Mouse (Mus musculus) midbrain, embryonic 15.5 days (tissue): ENCODE measurements around the gene Ccdc173. TPM values are rescaled to one million over a fixed set of nuclear protein-coding genes. Genes with fewer than 3 reads are reported as not detected.

Experiments used
- ATAC-seq: fragments of 200-750 bp; cut with Nextera tagmentation; replicated peaks from 2 replicates; pipeline ENCODE4 v1.8.0; 2017; ENCODE audit warnings: moderate TSS enrichment
- H3K27ac ChIP-seq: fragments of 300-500 bp; sonication (generic); 2 replicates; pipeline ENCODE4 v1.5.1; 2015; ENCODE audit warnings: mild to moderate bottlenecking, inconsistent platforms
- H3K27me3 ChIP-seq: fragments of 300-500 bp; sonication (generic); replicated peaks from 2 replicates; pipeline ENCODE4 v1.6.1; 2015; ENCODE audit warnings: inconsistent platforms
- H3K36me3 ChIP-seq: fragments of 300-500 bp; sonication (generic); replicated peaks from 2 replicates; pipeline ENCODE4 v1.6.1; 2015; ENCODE audit warnings: inconsistent platforms
- H3K4me1 ChIP-seq: fragments of 300-500 bp; sonication (generic); 2 replicates; pipeline ENCODE4 v1.6.1; 2015; ENCODE audit warnings: inconsistent platforms
- H3K4me2 ChIP-seq: fragments of 300-500 bp; sonication (generic); 2 replicates; pipeline ENCODE4 v1.6.1; 2015; ENCODE audit warnings: inconsistent platforms, mild to moderate bottlenecking, moderate library complexity
- H3K4me3 ChIP-seq: fragments of 300-500 bp; sonication (generic); 2 replicates; pipeline ENCODE4 v1.5.1; 2015; ENCODE audit warnings: mild to moderate bottlenecking, inconsistent platforms
- H3K9ac ChIP-seq: fragments of 300-500 bp; sonication (generic); 2 replicates; pipeline ENCODE4 v1.6.1; 2015; ENCODE audit warnings: mild to moderate bottlenecking, inconsistent platforms
- H3K9me3 ChIP-seq: fragments of 300-500 bp; sonication (generic); 2 replicates; pipeline ENCODE4 v1.6.1; 2016; ENCODE audit warnings: inconsistent platforms
- WGBS: fragments of 180-500 bp; shearing (Covaris S2); methylation state at CpG from one replicate; pipeline ENCODE4 v1.1.7; 2015; ENCODE audit warnings: mixed read lengths; 5-methylcytosine and 5-hydroxymethylcytosine counted together
- polyA plus RNA-seq: library from polyadenylated mRNA; unstranded; fragments of >200 nt; fragmentation: Nextera tagmentation; extraction: Ambion mirVana; gene quantifications from 2 replicates; pipeline ENCODE4 v1.2.1, GENCODE M21; 2015

Ccdc173 gene
- polyA plus RNA-seq, 1 experiment from 2014 or later: 2.8 TPM

GRCm38 (mm10) chr2:69777985-69778835 lies 11.2 kb downstream of the Ccdc173 start:
- WGBS: 70% methylated on average over 7 of the region's 7 CpGs
- Histone ChIP-seq H3K4me1 (no peaks in the 10 kb centered on the region), H3K9me3 (no peaks in the 10 kb centered on the region), H3K36me3 (0 out of 2 replicates have a peak, but pooled peaks cover 6% of the 10 kb centered on the region), H3K4me3 (no peak overlapping the region), H3K4me2 (no peak overlapping the region), H3K27ac (no peak overlapping the region), H3K9ac (no peak overlapping the region), H3K27me3 (no peaks in the 10 kb centered on the region)
- ATAC-seq: no peak

GRCm38 (mm10) chr2:69773331-69773730 lies 16.0 kb downstream of the Ccdc173 start:
- ATAC-seq: no peak
- 98% methylated on average over 3 of the region's 3 CpGs for WGBS
- no peaks in the 10 kb centered on the region for H3K9me3 ChIP-seq
- H3K4me1 ChIP-seq: no peaks in the 10 kb centered on the region
- no peak overlapping the region for H3K4me3 ChIP-seq
- H3K9ac ChIP-seq: no peak overlapping the region
- H3K27me3 ChIP-seq: no peaks in the 10 kb centered on the region
- H3K36me3 ChIP-seq: no peaks in the 10 kb centered on the region
- H3K27ac ChIP-seq: no peak overlapping the region
- no peak overlapping the region for H3K4me2 ChIP-seq

- Histone ChIP-seq H3K27ac (no peak overlapping the region), H3K9ac (no peak overlapping the region), H3K4me2 (no peak overlapping the region), H3K4me1 (no peaks in the 10 kb centered on the region), H3K36me3 (no peaks in the 10 kb centered on the region), H3K27me3 (no peaks in the 10 kb centered on the region), H3K9me3 (no peaks in the 10 kb centered on the region), H3K4me3 (no peak overlapping the region)
- ATAC-seq: no peak
- 80% methylated on average over 1 of the region's 1 CpGs for WGBS
Observed at GRCm38 (mm10) chr2:69764716-69765115, 24.7 kb downstream of the Ccdc173 start.

GRCm38 (mm10) chr2:69763340-69763739 lies 26.0 kb downstream of the Ccdc173 start:
- no peak for ATAC-seq
- H3K9ac ChIP-seq: no peak overlapping the region
- no peaks in the 10 kb centered on the region for H3K27me3 ChIP-seq
- H3K27ac ChIP-seq: no peak overlapping the region
- H3K4me1 ChIP-seq: no peaks in the 10 kb centered on the region
- H3K36me3 ChIP-seq: no peaks in the 10 kb centered on the region
- no peaks in the 10 kb centered on the region for H3K9me3 ChIP-seq
- WGBS: 91% methylated on average over 4 of the region's 4 CpGs
- H3K4me3 ChIP-seq: no peak overlapping the region
- no peak overlapping the region for H3K4me2 ChIP-seq

GRCm38 (mm10) chr2:69760980-69761379 lies 28.4 kb downstream of the Ccdc173 start:
- Histone ChIP-seq H3K4me3 (no peak overlapping the region), H3K9ac (no peak overlapping the region), H3K27ac (no peak overlapping the region), H3K9me3 (no peaks in the 10 kb centered on the region), H3K4me1 (no peaks in the 10 kb centered on the region), H3K36me3 (no peaks in the 10 kb centered on the region), H3K4me2 (no peak overlapping the region), H3K27me3 (no peaks in the 10 kb centered on the region)
- ATAC-seq: no peak
- 21% methylated on average over 5 of the region's 5 CpGs for WGBS

- Histone ChIP-seq H3K27ac (no peak overlapping the region), H3K4me3 (no peak overlapping the region), H3K27me3 (no peaks in the 10 kb centered on the region), H3K4me2 (no peak overlapping the region), H3K36me3 (peaks cover 50% of the 10 kb centered on the region), H3K9ac (no peak overlapping the region), H3K9me3 (no peaks in the 10 kb centered on the region; the same call in 1 of the 2 replicates), H3K4me1 (no peaks in the 10 kb centered on the region)
- no peak for ATAC-seq
- WGBS: 95% methylated on average over 1 of the region's 1 CpGs
Observed at GRCm38 (mm10) chr2:69745091-69745490, 44.3 kb downstream of the Ccdc173 start.

- peak overlapping the region; percentile 97 for H3K4me3 ChIP-seq
- peak overlapping the region; percentile 82 for H3K9ac ChIP-seq
- H3K4me1 ChIP-seq: peaks cover 16% of the 10 kb centered on the region
- H3K27me3 ChIP-seq: peaks cover 8% of the 10 kb centered on the region
- peak overlapping the region; percentile 74 for H3K4me2 ChIP-seq
- 2% methylated on average over 13 of the region's 13 CpGs for WGBS
- ATAC-seq: no peak; the same call in 1 of the 2 replicates
- H3K36me3 ChIP-seq: no peaks in the 10 kb centered on the region
- peak overlapping the region; percentile 88 for H3K27ac ChIP-seq
- H3K9me3 ChIP-seq: no peaks in the 10 kb centered on the region
Observed at GRCm38 (mm10) chr2:69723519-69723825, 65.9 kb downstream of the Ccdc173 start.

- H3K4me2 ChIP-seq: peak overlapping the region; percentile 74
- no peaks in the 10 kb centered on the region for H3K9me3 ChIP-seq
- peaks cover 8% of the 10 kb centered on the region for H3K27me3 ChIP-seq
- no peaks in the 10 kb centered on the region for H3K36me3 ChIP-seq
- WGBS: under 1% methylated on average over 87 of the region's 91 CpGs
- peak; percentile 98 for ATAC-seq
- H3K9ac ChIP-seq: peak overlapping the region; percentile 82
- H3K4me1 ChIP-seq: peaks cover 16% of the 10 kb centered on the region
- peak overlapping the region; percentile 88 for H3K27ac ChIP-seq
- H3K4me3 ChIP-seq: peak overlapping the region; percentile 97
Observed at GRCm38 (mm10) chr2:69722650-69723518, 66.5 kb downstream of the Ccdc173 start.

GRCm38 (mm10) chr2:69722273-69722649 lies 67.1 kb downstream of the Ccdc173 start, which contains the start of gene Ppig:
Gene Ppig (plus strand): TSS chr2:69722545.
- peak; percentile 59 for ATAC-seq

GRCm38 (mm10) chr2:69719121-69719520 lies 70.3 kb downstream of the Ccdc173 start:
- H3K36me3 ChIP-seq: no peaks in the 10 kb centered on the region
- no peak overlapping the region for H3K9ac ChIP-seq
- H3K9me3 ChIP-seq: no peaks in the 10 kb centered on the region
- no peak overlapping the region for H3K4me2 ChIP-seq
- no peak for ATAC-seq
- peaks cover 7% of the 10 kb centered on the region for H3K4me1 ChIP-seq
- no peak overlapping the region for H3K4me3 ChIP-seq
- H3K27ac ChIP-seq: no peak overlapping the region
- WGBS: 93% methylated on average over 1 of the region's 1 CpGs
- H3K27me3 ChIP-seq: peaks cover 18% of the 10 kb centered on the region

More at GRCm38 (mm10) chr2:69722273-69722649, 67.1 kb downstream of the Ccdc173 start, which contains the start of gene Ppig:
- 4% methylated on average over 12 of the region's 12 CpGs for WGBS
- peak within 1 kb of the TSS; percentile 74 for H3K4me2 ChIP-seq
- H3K27ac ChIP-seq: peak within 1 kb of the TSS; percentile 88
- H3K4me1 ChIP-seq: peaks cover 16% of the 10 kb centered on the region
- no peaks in the 10 kb centered on the region for H3K36me3 ChIP-seq
- peak within 1 kb of the TSS; percentile 82 for H3K9ac ChIP-seq
- H3K4me3 ChIP-seq: peak within 1 kb of the TSS; percentile 97
- H3K9me3 ChIP-seq: no peaks in the 10 kb centered on the region
- H3K27me3 ChIP-seq: peaks cover 8% of the 10 kb centered on the region

GRCm38 (mm10) chr2:69716483-69716882 lies 72.9 kb downstream of the Ccdc173 start:
- Histone ChIP-seq H3K9ac (no peak overlapping the region), H3K27ac (no peak overlapping the region), H3K27me3 (peaks cover 19% of the 10 kb centered on the region), H3K4me2 (no peak overlapping the region), H3K36me3 (no peaks in the 10 kb centered on the region), H3K9me3 (no peaks in the 10 kb centered on the region), H3K4me1 (peaks cover 9% of the 10 kb centered on the region), H3K4me3 (no peak overlapping the region)
- ATAC-seq: no peak
- WGBS: 75% methylated on average over 3 of the region's 3 CpGs

GRCm38 (mm10) chr2:69714126-69714525 lies 75.2 kb downstream of the Ccdc173 start:
- 78% methylated on average over 5 of the region's 5 CpGs for WGBS
- H3K4me2 ChIP-seq: no peak overlapping the region
- H3K4me1 ChIP-seq: peaks cover 9% of the 10 kb centered on the region
- no peaks in the 10 kb centered on the region for H3K9me3 ChIP-seq
- 0 out of 2 replicates have a peak, but pooled peaks cover 11% of the 10 kb centered on the region for H3K27me3 ChIP-seq
- no peak overlapping the region for H3K4me3 ChIP-seq
- no peak for ATAC-seq
- no peaks in the 10 kb centered on the region for H3K36me3 ChIP-seq
- H3K9ac ChIP-seq: no peak overlapping the region
- H3K27ac ChIP-seq: no peak overlapping the region
